Mouse (Mus musculus) adrenal gland, adult (tissue): ENCODE data around the gene Foxp1.

ENCODE experiments used
- DNase-seq, 2 experiments: peaks; one replicate each; pipeline ENCODE4 v3.0.0; 2022 to 2023; ENCODE audit warnings: low spot score in 1 of 2; ENCODE audit not compliant: inconsistent age in 2 of 2

Foxp1 gene

DNA sequence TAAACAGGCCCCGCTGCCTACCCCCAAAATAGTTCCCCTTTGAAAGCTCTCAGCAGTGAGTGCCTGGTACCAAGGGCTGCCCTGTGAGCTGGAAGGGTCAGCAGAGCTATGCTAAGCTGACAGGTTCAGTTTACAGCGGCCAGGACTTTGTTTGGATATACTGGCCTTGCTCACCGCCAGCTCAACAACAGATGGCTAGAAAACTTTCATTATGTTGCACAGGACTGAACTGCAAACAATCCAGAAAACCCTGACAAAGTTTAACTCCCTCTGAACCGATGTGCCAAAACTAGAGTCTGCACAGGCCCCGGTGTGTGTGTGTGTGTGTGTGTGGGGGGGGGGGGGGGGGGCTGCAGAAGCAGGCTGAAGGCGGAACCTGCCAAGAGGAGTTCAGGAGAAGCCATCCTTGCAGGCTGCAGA is 421.0 kb downstream of the Foxp1 start:
- DNase-seq, result no peak

DNA sequence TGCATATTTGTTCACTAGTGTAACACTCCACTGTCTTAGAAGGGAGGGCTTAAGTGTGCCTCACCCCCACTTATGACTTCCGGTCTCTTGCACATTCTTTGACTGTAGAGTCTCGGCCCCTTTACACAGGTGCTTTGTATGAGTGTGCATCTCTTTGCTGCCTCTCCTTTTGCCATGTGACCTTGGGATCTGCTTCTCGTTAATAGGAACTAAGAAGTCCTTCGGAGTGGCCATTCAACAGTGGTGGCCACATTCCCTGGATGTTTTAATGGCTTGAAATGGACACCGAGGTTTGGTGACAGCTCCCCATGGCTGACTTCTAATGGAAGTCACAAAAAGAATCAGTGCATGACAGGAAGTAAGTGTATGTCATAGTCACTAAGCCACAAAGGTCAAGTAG is 422.2 kb downstream of the Foxp1 start:
- DNase-seq, result no peak

DNA sequence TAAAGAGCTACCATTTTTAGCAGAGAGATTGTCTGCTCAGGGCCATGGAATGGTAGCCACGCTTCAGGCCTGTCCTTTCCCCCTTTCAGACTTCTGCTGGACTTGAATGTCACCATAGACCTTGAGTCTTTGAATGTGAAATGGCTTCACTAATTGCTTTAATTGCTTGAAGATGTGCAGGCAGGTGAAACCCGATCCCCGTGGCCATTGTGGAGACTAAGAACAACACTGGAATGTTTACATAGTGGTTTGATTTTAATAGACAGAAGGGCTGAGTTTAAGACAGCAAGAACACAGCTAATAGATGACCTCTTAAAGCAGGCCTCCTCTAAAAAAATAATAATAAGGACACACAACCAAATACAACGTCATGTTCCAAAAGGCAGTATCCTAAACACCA is 422.7 kb downstream of the Foxp1 start:
- DNase-seq, result no peak

DNA sequence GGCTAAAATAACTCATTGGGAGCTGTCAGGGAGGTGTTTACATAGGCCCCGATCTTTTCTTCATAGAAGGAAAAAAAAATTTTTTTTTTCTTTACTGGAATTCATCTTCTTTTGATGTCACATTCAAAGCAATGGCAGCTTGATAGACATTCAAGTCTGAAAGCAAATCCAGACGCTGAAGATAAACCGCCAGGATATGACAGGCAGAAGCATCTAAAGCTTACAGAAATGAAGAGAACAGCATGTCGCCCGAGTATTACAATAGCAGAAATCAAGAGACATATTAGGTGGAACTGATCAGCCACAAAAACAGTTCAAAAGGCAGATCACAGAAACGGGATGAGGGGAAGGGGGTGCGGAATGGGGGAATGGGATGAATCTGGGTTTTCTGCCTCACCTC is 425.3 kb downstream of the Foxp1 start:
- no peak for DNase-seq

DNA sequence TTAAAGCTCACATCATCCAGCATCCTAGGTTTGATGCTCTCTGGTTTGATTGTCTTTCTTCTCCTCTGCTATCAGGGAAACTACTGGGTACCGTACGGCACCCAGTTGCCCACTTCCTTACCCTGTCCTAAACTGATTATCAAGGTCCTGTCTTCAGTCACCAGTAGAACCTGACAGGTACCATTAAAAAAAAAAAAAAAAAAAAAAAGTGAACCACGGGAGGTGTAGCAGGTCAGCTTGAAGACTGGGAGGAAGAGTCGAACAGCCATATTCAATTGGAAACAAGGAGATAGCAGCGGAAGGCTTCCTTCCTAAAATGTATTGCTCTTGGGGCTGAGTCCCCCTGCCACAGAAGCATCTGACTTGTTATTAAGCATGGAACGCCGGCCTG is 425.8 kb downstream of the Foxp1 start:
- DNase-seq, result no peak

DNA sequence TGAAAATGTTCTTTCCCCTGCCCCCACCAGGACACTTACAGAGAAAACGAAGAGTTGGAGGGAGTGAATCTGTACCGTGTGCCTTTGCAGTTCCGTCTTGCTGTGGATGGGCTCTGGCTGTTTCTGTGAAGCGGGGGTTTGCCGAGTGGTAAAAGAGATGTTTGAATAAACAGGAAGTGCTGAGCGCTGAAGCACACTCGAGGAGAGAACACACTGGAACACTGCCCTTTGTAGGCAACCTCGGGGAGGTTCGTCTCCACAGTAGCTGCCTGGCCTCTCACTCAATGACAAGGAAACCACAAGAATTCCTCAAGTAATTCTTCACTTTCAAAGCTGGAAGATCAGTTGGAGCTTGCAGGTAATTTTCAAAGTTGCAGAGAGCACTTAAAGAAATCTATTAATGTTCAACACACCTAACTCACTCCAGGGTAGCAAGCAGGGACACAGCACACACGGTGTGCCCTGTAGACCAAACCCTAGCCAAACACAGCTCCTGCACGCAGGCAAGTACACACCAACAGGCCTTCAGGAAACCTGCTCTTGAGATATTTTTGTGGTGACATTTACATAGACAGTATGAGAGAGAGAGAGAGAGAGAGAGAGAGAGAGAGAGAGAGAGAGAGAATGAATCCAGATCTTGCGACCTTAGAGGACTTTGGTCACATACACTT is 426.3 kb downstream of the Foxp1 start:
- DNase-seq, result peak; percentile 43 to 82

DNA sequence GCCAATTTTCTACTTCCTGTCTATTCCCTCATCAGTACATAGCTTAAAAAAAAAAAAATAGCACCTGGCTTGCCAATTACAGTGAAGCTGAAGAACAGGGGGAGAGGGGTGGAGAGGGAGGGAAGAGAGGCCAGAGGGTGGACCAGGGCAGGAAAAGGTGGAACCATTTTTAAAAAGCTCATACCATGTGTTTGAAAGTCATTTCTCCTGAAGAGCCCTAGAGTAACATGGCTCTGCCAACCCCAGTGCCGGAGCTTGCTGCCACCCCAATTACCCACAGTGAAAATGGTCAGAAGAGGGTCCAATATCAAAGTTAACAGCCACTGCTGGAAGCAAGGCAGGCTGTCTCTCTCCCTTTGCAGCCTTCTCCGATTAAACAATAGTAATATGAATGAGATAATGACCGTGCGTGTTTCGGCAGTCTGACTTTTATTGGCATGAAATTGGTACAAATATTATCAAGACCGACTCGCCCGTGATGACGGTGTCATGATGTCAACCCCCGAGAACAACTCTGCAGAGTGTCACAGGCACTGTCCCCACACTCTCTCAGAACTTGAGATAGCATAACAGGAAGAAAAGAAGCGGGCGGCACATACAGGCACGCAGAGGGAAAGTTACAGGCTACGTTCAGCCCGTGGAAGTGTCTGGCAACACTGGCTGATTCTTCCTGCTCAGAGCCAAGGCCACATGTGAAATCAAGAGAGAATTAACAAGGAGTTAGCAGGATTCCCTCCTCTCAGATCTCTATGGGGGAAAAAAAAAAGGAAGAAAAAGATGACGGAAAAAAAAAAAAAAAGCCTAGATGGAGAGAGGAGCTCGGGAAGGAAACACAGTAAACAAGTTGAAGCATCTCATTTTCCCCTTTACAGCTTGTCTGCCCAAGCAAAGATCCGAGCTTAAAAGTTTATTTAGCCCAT is 427.1 kb downstream of the Foxp1 start:
- peak; percentile 36 to 75 for DNase-seq

DNA sequence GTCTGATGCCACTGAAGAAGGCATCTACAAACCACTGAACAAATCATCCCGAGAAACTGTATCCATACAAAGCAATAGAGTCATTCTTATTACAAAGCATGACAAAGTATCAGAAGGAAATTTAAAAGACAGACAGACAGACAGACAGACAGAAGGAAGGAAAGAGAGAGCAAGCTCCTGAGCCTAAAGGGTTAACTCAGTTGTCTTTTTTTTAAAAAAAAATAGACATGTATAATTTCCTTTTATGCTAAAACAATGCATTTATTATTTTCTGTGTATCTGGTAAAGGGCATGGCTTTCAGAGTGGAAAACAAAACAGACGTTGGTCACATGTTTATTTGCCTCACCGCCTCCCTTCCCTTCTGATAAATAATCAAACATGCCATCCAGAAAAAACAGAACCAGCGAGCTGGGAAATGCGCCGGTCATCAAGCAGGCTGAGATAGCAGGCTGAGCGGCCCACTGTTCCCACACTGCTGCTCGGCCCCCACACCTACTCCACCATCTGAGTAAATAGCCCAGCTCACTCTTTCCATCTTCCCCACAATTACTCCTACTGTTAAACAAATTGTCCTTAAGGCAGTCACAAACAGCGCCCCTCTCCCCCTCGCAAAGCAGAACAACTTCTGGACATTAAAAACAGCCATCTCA is 428.1 kb downstream of the Foxp1 start:
- DNase-seq, result peak in 1 of 2 experiments; percentile 58

DNA sequence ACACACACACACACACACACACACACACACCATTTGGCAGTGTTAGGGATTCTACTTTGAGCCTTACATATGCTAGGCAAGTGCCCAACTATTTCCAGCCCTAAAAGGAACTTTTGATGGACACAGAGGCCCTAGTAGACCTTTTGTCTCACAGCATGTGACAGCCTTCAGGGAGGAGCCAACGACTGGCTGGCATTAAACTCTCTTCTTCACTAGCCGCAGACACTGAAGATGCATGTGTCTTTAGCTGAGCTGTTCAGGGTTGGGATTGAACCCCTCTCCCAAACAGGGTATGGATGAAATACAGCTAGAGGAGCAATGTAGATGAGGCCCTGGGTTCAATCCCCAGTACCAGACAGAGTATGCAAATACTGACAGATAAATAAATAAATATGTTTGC is 428.7 kb downstream of the Foxp1 start:
- DNase-seq, result no peak

DNA sequence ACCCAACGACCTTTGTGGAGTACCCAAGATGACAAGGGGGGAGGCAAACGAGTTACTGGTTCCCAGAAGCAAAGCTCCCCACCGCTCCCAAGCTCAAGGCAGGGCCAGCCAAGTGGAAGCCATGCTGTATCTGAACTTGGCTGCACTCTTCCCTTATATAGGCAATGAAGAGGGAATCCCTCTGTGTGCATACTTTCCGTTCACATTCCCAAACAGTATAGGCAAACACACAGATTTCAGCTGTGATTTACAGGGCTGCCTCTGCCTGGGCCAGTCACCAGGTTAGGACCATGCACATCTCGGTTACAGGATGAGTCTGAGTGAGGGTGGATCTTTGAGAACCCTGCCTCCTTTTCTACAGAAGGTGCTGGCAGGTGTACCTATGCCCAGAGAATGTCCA is 429.3 kb downstream of the Foxp1 start:
- no peak for DNase-seq

DNA sequence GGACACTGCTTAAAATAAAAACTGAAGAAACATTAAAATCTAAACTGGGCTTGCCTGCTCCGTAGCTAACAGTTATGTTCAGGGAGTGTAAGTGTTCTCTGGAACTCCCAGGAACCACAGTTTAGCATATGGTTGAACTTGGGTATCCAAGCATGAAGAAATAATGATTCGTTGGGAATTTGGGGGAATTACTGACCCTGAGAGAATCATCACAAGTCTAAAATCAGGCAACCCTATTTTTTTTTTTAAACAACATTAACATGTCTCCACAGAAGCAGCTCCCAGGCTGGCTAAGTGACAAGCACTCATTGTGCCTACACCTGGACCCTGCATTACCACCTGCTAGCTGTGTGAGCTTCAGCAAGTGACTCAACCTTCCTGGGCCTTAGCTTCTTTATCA is 430.7 kb downstream of the Foxp1 start:
- no peak for DNase-seq

DNA sequence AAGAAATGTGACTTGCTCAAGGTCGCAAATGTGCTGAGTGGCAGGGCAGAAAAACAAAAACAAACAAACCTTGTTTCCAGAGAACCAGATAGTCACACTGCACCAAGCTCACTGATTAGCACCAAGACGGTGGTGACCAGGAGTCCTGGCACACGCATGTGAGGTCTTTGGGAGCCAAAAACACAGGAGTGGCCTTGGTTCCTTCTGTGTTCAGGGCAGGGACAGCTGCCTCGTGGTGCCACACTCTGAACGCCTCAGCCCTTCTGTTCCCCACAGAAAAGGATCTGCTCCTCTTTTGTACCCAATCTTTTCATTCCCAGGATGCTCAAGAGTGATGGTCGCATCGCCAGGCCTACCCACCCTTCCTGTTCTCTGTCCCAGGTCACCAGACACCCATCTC is 434.9 kb downstream of the Foxp1 start:
- no peak for DNase-seq

DNA sequence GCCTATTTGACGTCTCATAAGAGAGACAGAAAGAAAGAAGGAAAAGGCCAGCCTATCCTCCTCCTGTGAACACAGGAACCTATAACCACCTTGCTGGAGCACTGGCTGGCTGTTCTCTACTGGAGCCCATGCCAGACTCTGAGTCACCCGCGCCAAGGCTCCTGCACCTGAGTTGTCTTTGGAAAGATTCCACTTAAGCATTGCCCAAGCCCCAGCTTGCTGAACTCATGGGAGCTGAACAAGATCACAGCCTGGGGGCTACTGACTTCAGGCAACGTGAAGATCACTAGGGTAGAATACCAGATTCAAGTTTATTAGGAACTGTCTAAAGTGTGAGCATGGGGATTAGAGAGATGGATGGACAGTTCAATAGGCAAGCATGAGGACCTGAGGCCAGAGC is 437.6 kb downstream of the Foxp1 start:
- peak; percentile 75 to 85 for DNase-seq

DNA sequence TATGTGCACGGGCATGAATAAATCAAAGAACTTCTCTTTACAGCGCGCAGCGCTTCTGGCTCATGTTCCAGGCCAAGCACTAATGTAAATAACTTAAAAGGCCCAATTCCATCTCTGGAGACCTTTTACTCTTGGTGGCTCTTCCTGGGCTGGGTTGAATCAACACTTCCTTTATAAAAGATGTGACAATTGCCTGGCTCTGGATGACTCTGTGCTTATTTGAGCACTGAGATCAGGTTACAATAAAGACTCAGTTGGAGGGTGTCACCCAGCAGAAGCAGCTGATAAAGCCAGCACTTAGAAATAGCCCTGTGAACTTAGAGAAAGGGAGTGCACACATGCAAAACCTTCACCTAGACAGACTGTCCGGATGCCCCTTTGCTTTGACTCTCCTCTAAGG is 441.3 kb downstream of the Foxp1 start:
- no peak for DNase-seq

DNA sequence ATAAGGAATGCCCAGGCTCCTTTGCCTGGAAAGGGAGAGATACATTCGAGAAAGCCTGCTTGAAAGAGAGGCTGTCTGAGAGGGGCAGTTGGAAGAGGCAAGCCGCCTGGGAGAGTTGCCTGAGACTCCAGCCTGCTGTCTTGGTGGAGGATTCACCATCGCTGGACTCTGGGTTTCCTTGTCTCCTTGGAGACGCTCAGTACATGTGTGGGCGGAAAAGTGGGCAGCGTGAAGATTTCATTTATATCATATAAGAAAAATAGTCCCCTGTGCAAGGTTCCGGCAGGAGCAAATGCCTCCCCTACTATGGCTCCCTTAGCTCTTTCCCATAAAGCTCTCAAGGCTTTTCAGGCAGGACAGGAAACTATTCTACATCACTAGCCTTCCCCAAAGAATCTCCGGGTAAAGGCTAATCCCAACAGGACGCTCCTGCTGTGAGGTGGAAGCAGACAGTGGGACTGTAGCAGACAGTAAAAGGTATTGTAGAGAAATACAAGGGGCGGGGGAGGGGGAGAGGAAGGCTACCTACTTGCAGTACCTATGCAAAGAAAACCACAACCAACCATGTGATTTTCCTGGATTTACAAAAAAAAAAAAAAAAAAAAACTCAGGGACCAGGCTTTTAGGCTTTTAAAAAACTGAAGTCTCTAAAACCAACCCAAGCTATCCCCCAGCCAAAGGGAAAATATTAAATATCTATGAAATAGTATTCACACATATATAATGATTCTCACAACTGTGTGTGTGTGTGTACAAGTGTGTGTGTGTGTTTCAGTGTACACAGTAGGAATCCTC is 443.3 kb downstream of the Foxp1 start:
- no peak for DNase-seq

DNA sequence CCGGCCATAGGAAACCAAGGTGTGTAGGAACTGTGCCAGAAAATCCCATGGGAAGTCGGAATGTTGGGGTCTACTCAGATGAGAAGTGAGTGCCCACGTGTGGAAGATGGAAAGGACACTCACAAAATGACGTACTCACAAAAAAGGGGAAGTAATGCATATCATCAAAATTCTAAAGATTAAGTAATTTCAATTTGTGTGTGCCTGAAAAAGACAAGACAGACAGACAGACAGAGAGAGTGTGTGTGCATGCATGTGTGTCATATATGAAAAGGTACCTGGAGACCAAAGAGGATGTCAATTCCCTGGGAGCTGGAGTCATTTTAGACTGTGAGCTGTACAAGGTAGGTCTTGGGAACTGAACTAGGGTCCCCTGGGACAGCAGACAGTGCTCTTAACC is 444.4 kb downstream of the Foxp1 start:
- DNase-seq, result no peak

DNA sequence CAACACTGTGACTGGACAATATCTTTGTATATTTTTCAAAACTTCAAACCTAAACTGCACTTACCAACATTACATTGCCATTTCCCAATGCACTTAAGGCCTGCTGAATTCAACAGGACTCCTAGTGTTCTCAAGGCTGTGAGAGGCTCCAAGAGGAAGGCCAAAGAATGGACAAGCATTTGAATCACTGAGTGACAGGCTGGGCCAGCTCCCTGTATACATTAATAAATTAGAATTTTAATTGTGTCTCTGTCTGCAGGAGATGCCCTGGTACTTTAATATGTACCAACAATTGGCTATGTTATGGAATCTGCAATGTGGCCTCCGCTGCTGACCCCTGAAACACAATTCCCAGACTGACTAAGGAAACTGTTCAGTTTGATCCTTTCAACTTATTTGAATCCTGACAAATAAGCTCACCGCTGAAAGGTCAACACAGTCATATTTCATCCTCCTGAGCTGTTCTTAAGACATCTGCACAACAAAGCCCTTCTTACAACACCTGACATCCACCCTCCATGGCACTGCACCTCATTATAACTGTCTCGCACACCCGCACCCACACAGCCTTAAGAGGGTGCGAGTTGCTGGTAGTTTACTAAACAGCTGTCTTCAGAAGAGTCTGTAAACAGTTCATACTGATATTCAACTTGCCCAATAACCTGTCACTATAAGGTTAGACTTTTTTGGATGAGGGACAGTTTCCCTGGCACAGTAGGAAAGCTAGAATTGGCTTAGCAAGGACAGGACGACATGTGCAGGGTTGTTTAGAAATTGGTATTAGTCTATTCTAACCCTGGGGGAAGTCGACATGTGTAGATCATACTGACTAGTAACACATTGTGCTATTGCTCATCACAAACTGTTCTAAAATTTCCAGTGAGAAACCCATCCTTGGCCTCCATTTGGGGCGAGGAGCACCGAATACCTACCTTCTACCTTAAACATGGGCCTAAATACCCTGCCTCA is 448.9 kb downstream of the Foxp1 start:
- no peak for DNase-seq

DNA sequence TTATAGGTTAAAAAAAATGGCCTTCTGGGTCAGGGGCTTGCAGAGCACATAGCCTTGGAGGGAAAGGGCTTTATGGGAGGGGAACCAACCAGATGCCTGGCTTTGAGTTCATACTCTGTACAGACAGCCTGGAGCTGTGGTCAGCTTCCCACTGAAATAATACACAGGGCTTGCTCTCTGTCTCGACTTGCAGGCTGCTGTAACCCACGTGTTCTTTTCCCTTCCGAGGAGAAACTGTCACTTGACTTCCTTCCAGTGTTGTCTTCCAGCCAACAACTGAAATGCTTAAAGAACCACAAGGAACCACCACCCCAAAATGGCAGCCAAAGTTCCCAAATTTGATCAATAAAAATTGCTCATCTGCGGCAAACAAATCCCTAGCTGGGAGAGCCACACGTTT is 451.8 kb downstream of the Foxp1 start:
- no peak for DNase-seq

DNA sequence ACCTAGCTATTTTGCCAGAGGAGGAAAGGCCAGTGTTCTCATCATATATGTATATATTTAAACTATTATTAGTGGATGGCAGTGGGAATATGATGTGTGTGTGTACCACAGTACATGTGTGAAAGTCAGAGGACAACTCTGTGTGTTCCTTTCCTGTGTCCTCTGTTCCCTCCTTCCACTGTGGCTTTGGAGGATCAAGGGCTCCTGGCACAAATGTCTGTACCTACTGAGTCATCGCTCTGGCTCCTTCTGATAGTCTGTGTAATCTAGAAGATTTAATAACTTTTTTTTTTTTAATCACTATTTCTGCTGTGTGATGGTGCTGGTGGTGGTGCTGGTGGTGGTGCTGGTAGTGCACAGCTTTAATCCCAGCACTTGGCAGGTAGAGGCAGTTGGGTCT is 452.8 kb downstream of the Foxp1 start:
- DNase-seq, result peak; percentile 58 to 78
